Mouse (Mus musculus) spleen, postnatal 4 days (tissue): Measurements from ENCODE around the gene Sass6.
"Not testable (repeated sequence)": the region's sequence is repeated elsewhere in the genome, so short reads cannot be mapped to it uniquely, and the experiment has no call there.

Experiments
- DNase-seq, 2 experiments: peaks; one replicate each; pipeline ENCODE4 v3.0.0; 2022; ENCODE audit warnings: low spot score in 2 of 2

Sass6 gene

GRCm38 (mm10) chr3:116594728-116595602 lies at the start of gene Sass6:
Gene Sass6 (plus strand): TSS chr3:116594982.
- DNase-seq = peak; percentile 98 to 99

GRCm38 (mm10) chr3:116547430-116547829 lies 47.4 kb upstream of the Sass6 start:
- no peak for DNase-seq

GRCm38 (mm10) chr3:116551362-116551761 lies 43.4 kb upstream of the Sass6 start:
- DNase-seq = no peak

- DNase-seq = not testable (repeated sequence)
These were observed 33.5 kb upstream of the Sass6 start for GRCm38 (mm10) chr3:116561315-116561714.

- DNase-seq = no peak
These were observed 32.2 kb upstream of the Sass6 start, which contains the start of gene Lrrc39 for GRCm38 (mm10) chr3:116562408-116563094. Gene Lrrc39 (plus strand): TSS chr3:116562973.

- no peak for DNase-seq
These were observed 31.7 kb upstream of the Sass6 start for GRCm38 (mm10) chr3:116563095-116563492.

- DNase-seq = no peak
These were observed 24.2 kb upstream of the Sass6 start for GRCm38 (mm10) chr3:116570628-116571027.

GRCm38 (mm10) chr3:116577286-116577685 lies 17.5 kb upstream of the Sass6 start:
- DNase-seq = no peak

GRCm38 (mm10) chr3:116582201-116582600 lies 12.6 kb upstream of the Sass6 start:
- DNase-seq = no peak

- no peak for DNase-seq
These were observed 580 bp upstream of the Sass6 start for GRCm38 (mm10) chr3:116594076-116594727.

GRCm38 (mm10) chr3:116595603-116595991 lies 815 bp downstream of the Sass6 start:
- no peak for DNase-seq

- no peak for DNase-seq
These were observed 4.9 kb downstream of the Sass6 start for GRCm38 (mm10) chr3:116599705-116600104.

GRCm38 (mm10) chr3:116601005-116601404 lies 6.2 kb downstream of the Sass6 start:
- no peak for DNase-seq

- DNase-seq = no peak
These were observed 7.0 kb downstream of the Sass6 start for GRCm38 (mm10) chr3:116601781-116602180.

- DNase-seq = no peak
These were observed 9.8 kb downstream of the Sass6 start for GRCm38 (mm10) chr3:116604570-116604969.

GRCm38 (mm10) chr3:116614295-116614892 lies 19.6 kb downstream of the Sass6 start, which contains the start of gene Trmt13:
Gene Trmt13 (minus strand): TSS chr3:116614587.
- no peak for DNase-seq

- DNase-seq = no peak
These were observed 20.7 kb downstream of the Sass6 start for GRCm38 (mm10) chr3:116615318-116616068.

- DNase-seq = no peak
These were observed 24.1 kb downstream of the Sass6 start for GRCm38 (mm10) chr3:116618855-116619254.

- DNase-seq = no peak
These were observed 26.0 kb downstream of the Sass6 start for GRCm38 (mm10) chr3:116620636-116621370.

- no peak for DNase-seq
These were observed 27.9 kb downstream of the Sass6 start for GRCm38 (mm10) chr3:116622641-116623040.
